Mouse (Mus musculus) adrenal gland, adult 2 months (tissue): ENCODE data around the gene Tpi1. TPM values are rescaled to one million over a fixed set of nuclear protein-coding genes. Genes with fewer than 3 reads are reported as not detected.
A peak's percentile ranks its signal among the peaks of the same experiment; 100 is the strongest.
"Not testable (repeated sequence)": the region's sequence is repeated elsewhere in the genome, so short reads cannot be mapped to it uniquely, and the experiment has no call there.

ENCODE experiments used
- DNase-seq: peaks from one replicate; pipeline ENCODE4 v3.0.0; 2021
- polyA plus RNA-seq: library from polyadenylated mRNA; depleted of rRNA; stranded (reverse); fragments of >200 nt; gene quantifications from 2 replicates; pipeline ENCODE4 v1.2.3, GENCODE M21; 2012
- total RNA-seq, 2 experiments: library from RNA; stranded (reverse); gene quantifications; 2 replicates each; pipeline ENCODE4 v1.2.3; 2021

Tpi1 gene
- total and polyA plus RNA-seq, 3 experiments, result 285 to 502 (median 385) TPM

DNA sequence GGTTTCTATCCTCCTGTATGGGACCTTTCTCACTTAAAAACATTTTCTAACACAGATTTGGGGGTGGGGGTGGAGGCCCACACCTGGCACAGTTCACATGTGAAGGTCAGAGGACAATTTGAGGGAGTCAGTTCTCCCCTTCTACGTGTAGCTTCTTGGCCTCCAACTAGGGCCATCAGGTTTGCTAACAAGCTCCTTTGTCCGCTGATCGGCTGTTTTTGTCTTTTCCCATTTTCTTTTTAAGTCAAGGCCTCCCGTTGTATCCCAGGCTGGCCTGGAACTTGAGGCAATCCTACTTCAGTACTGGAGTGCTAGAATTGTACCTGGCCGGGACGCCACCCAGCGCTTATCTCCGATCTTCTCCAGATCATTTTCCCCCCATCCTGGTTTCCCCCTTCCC is 17.6 kb upstream of the Tpi1 start:
- no peak for DNase-seq

DNA sequence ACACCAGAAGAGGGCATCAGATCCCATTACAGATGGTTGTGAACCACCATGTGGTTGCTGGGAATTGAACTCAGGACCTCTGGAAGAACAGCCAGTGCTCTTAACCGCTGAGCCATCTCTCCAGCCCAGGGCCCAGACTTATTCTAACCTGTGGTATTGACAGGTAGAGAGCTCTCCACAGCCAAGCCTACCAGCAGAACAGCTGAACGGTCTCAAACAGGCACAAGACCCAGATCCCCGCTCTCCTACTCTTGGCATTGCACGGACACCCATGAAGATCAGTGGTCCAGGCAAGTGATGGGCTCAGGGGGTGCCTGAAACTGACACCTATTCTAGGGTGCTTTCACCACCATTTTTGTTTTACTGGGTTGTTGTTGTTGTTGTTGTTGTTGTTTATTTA is 17.1 kb upstream of the Tpi1 start:
- DNase-seq, result not testable (repeated sequence)

DNA sequence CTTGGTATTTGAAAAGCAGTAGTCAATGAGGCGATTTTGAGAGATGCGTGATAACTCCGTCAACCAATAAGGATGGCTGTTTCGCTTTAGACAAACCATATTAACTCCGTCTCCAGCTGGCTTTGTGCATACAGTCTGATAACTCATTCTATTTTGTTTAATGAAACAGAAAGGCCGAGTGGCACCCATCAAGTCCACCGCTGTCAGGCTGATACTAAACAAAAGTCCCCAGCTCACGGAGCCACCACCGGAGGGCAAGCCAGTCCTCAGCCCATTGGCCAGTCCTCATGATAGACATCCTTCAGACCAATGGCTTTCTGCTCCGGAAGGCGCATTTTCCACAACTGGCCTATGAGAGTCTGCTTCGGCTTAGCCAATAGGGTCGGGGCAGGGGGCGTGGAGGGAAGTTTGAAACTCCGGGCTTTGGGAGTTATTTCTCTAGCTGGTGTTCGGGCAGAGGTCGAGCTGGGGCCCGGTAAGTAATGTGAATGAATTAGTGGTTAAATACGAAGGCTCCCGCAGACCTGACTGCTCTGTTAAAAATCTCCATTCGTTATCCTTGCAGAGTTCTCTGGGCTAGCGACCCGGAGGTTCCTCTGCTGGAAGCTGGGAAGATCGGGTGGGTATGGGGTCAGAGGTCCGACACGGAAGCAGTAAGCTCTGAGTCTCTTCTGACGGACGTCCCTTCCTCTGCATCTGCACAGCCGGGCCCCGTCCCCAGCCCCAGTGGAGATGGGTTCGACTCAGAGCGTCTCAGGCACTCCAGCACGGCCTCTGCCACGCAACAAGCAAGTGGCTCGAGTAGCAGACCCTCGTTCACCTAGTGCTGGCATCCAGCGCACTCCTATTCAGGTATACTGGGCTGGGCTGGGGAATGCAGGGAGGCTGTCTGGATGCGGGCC is 16.0 kb upstream of the Tpi1 start:
- peak; percentile 95 for DNase-seq

DNA sequence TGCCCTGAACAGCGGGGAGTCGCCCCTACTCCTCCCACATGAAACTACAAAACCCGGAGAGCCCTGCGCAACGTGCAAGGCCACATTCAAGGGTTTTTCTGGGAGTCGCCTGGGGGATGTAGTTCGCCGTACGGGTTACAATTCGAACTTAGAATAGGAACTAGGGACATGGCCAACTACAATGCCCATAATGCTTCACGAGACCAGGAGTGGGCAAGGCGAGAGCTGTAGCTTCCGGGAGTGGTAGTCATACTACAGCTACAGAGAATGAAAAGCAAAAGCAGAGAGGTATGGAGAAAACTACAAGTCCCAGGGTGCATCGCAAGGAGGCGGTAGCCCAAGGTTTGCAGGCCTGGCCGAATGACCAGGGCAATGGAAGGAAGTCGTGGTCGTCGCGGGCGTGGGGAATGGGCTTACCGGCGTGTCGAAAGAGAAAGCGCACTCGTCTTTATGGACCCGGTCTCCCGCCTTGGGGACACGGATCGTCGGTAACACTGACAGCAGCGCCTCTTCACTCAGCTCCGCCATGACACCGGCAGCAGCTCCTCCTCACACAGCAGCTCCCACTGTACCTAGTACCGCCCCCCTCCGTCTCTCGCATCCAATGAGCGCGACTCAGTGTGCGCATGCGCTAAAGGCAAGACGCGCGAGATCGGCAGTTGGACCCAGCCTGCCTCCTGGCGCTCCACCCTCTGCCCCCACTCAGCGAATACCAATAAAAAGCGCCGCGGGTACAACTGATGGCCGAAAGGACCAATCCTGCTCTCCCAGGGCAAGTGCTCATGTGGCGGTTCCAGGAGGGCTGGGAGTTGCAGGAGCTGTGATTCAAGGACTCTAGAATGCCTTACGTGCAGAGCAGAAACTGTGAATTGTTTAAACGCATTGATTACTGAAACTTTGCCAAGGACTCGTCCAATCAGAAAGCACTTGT is 15.0 kb upstream of the Tpi1 start, which contains the start of the genes Usp5 and Cdca3:
TSS of gene Usp5 (minus strand) at position 617 of the 931 bp plus-strand sequence.
TSS of gene Cdca3 (plus strand) at position 680 of the 931 bp plus-strand sequence.
- peak; percentile 100 for DNase-seq

DNA sequence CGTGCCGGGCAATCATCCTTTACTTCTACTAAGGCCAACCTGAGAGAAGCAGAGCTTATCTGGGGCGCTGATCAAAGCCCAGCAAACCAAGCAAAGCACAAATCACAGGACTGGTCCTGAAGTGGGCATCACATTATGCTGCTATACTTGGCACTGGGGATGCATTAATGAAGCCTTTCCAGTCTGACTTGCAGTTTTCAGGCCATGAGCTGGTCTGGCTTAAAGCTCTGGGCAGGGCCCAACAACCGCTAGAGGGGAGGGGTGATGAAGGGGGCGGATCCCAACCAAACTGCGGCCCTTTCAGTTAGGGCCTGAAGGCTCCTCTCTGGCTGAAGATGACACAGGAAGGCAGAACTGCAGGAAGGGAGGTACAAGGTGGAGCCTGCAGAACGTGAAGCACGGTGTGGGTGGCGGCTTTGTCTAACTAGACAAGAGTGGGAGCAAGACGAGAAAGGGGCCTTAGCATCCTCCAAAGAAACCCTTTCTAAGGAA is 14.1 kb upstream of the Tpi1 start:
- peak; percentile 80 for DNase-seq

DNA sequence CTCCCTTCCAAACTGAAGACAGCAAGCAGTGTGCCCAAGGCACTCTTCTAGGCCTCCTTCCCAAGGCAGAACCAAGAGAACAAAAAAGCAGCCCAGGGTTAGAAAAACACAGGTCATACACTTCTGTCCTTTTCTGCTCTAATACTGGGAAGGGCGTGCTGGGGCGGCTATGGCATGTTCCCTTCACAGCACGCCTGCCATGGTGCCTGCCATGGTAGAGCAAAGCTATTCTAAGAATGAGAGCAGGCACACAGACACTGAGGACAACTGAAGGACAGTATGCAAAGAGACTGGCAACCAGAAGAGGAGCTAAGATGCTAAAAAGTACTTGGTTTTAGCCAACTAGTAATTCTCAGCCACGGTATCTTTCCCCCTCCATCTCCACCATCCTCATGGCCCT is 8.0 kb upstream of the Tpi1 start:
- DNase-seq, result no peak

DNA sequence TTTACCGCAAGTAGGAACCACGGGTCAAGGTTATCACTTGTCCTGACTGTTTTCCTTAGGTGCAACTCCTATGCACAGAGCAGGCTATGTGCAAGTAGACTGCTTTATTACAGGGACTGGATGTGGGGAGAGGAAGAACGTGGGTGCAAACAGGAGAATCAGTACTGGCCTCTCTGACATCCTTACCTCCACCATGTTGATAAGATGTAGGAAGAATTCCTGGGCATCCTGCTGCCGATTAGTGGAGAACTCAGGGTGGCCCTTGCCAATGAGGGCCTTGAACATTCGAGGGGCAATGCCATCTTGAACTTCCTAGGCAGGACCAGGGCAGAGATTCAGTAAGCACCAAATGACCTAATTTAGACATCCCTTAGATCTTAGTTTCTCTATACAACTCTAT is 6.8 kb upstream of the Tpi1 start:
- DNase-seq, result no peak

DNA sequence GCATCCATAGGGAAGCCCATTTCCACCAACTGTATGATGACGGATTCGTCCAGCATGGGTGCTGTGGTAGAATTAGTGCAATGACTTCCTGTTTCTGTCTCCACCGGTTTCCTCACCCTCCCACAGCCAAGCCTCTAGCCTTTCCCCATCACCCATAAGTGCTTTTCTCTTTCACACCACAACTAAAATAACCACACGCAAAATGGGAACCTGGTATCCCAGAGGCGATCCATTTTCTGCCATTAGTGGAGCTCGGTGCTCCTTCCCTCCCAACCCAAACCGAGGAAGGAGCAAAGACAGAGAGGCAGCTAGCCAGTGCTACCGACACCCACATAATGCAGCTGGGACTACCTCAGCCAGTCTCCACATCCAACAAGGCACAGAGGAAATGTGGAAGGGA is 3.9 kb upstream of the Tpi1 start:
- no peak for DNase-seq

DNA sequence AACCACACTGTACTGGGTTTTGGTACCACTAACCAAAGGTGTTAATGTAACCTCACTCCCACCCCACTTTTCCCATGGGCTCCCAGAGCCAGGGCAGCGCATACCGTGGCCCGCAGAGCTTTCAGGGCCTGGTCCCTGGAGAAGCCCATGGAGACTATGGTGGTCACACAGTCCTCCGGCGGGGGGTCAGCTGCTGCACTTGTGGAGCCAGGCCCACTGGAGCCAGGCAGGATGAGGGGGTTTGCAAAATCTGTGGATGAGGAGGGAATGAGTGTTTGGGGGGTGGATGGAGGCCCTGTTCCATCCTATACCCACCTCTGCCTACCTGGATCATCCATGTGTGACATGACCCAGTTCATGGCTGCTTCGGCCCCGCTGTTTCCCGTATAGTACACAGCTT is 3.5 kb upstream of the Tpi1 start:
- no peak for DNase-seq

DNA sequence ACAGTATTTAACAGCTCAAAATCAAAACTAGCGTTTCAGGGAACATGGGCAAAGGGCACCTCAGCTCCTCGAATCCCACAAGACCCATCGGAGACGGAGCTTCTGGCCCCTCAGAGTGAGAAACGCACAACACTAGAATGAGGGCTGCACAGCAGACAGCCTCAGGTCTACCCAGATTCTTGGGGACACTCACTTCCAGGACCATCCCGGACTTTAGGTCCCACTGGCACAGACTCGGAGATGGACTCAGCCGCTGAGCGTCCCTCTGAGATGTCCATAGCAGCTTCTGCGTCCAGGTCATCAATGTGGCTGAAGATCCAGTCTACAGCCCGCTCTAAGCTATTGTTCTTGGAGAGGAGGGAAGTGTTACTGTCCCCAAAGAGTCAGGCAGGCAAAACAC is 3.0 kb upstream of the Tpi1 start:
- DNase-seq, result peak; percentile 0

DNA sequence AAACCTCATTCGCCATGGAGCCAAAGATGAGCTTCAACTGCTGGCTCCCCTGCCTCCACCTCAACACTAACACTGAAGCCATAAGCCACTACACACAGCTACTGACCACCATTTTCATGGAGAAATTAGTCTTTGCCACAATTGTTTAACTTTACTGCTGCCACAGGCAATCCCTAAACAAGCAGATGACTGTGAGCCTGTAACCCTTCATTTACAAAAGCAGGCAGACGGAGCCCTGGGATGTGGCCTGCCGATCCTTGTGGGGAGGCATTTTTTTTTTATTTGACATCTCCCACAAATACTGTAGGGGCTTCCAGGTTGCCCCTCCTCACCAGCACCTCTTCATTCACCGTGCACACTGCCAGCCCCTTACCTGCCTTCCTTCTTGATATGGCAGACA is 2.5 kb upstream of the Tpi1 start:
- DNase-seq, result peak; percentile 0

DNA sequence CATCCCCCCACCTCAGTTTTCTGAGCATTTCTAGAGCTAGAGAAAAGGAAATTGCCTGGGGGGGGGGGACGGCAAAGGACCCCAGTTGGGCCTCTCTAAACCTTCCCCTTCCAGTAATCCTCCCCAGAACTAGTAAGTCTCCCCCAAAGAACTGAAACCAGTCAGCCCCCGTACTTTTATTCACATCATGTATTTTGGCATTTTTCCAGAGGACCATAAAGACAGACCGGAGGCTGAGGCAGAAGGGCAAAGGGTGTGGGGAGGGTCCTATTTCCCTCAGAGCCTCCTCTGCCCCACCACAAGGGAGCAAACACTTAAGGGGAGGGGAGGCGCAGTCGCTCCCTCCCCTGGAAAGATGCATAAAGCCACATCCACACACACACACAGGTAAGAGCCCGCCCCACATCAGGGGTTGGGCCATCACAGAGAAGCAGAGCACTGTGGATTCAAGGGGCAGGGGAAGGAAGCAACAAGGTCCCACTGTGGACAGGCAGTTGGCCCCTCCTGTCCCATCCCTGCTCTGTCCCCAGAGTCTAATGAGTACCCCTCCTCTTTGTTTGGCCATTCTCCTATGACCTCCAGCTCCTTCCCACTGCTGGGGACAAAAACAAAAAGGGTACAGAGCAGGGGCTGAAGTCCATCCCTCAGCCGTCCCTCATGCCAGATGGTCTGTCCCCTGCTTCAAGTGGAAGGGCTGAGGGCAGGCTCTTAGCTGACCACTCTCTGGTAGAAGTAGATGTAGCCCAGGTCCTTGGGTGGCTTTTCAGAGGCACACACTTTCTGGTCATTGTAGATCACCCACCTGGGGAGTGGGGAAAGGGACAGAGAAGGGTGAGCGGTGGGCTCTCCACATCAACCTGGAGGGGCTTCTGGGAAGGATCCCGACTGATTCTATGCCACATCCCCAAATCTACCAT is 1.0 kb upstream of the Tpi1 start:
- DNase-seq, result no peak

DNA sequence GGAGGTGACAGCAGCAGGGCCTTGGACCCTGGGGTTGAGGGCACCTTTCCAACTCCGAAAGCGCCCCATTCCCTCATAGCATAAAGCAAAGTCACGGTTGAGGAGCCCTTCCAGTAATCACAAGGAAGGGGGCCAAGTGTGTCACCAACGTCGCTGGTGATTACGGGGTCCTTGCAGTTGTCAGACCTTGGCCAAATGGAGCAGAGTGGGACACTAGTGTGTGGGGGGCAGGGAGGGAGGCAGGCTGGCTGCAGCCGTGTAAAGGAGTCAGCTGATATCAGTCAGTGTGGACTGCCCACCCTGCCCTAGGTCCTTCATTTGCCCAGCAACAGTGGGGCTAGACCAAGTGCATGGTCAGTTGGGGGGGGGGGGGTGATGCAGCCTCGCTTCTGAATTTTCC is 352 bp upstream of the Tpi1 start:
- DNase-seq, result no peak

DNA sequence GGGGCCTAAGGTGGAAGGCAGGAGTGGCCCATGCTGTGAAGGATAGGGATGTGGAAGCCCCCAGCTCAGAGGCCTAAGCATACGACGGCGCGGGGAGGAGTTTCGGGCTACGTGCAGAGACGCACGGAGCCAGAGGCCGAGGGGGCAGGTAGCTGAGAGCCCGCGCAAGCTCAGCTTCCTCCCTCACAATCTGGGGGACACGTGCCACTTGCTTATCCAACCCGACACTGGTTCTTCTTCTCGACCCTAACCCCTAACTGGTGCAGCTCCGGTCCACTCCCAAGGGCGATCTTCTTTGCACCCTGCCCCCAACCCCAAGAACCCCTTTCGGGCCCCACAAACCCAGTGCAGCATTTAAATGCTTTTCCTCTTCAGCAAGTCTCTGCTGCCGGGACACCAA is 600 bp downstream of the Tpi1 start:
- DNase-seq, result peak; percentile 71

DNA sequence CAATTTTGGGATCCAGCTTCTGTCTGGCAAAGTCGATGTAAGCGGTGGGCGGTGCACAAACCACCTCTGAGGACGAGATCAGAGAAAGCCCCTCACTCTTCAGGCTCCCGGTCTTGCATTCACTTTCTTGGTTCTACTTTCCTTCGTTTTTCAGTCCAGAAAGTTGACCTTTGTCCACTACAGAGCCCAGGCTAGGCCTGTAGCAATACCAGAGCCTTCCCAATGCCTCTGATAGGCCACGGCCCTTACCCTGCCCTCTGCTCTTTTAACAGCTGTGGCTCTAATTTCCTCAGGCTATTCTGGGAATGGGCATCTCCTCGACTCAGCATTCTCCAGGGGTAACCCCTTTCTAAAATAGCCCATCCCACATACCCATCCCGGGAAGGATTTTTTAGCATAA is 1.2 kb downstream of the Tpi1 start:
- peak; percentile 36 for DNase-seq

DNA sequence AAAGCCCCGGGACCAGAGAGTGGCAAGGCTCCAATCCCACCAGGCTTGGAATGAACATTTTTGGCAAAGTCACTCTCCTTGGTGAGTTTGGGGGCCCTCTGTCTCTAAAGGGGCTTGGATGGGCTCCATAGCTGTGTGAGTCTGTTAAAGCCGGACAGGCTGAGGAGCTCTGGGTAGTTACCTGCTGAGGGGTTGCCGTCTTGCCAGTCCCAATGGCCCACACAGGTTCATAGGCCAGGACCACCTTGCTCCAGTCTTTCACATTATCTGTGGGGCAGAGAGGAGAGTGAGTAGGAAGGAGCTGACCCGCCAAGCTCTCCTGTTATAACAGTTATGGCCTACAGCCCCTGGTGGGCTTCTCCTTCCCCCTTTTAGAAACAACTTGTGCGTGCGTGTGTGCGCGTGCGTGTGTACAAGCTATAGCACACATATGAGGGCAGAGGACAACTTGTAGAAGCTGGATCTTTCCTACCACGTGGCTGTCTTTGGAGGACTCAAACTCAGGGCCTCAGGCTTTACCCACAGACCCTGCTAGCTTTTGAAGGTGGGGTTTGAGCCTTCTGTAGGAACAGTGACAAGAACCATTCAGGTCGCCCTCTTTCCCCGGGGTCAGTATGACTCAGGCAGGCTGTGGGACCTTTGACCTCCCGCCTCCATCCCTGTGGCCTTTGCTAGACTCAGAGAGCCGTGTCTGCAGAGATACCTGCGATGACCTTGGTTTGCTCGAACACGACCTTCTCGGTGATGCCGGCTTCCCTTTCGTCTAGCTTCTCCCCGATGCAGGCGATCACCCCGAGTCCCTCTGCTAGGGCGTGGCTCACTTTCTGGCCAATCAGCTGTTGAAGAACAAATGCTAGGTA is 2.2 kb downstream of the Tpi1 start:
- peak; percentile 31 for DNase-seq

DNA sequence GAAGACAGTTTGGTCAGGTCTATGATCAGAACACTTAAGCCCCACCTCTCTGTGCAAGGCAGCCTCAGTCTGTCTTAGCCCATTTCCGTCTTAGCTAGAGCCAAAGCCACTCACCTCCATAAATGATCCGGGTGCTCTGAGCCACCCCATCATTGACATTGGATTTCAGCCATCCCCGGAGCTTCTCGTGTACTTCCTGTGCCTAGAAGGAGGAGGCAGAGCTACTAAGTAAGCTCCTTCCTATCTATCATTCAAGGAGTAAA is 2.8 kb downstream of the Tpi1 start:
- DNase-seq, result no peak

DNA sequence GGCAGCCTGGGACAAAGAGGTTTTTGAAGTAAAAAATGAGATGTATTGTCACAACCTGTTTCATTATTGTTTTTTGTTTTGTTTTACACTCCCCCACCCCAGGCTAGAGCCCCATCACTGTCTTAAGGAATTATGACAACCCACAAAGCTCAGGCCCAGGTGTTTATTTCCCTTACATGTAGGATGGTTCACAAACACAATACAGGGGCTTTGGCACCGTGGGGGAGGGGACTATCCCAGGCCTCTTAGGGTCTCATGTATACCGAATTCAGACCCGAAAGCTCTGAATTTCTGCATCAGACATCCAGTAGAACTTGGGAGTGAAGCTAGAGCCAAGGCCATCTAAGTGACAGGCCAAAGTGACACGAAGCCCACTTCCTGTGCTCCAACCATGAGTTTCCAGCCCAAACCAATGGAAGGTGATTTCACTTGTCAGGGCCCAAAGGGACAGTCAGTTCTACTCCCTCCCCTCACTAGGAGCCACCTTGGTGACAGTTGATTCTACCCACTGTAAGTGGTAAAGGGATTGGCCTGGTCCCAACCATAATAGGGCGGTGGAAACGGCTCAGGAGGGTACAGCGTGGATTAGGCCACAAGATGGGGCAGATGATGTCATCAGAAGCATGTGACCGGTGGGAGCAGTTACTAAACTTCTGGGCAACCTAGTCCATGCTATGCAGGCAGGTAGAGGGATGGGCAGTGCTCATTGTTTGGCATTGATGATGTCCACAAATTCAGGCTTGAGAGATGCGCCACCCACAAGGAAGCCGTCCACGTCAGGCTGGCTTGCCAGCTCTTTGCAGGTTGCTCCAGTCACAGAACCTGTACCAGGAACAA is 3.3 kb downstream of the Tpi1 start:
- not testable (repeated sequence) for DNase-seq

DNA sequence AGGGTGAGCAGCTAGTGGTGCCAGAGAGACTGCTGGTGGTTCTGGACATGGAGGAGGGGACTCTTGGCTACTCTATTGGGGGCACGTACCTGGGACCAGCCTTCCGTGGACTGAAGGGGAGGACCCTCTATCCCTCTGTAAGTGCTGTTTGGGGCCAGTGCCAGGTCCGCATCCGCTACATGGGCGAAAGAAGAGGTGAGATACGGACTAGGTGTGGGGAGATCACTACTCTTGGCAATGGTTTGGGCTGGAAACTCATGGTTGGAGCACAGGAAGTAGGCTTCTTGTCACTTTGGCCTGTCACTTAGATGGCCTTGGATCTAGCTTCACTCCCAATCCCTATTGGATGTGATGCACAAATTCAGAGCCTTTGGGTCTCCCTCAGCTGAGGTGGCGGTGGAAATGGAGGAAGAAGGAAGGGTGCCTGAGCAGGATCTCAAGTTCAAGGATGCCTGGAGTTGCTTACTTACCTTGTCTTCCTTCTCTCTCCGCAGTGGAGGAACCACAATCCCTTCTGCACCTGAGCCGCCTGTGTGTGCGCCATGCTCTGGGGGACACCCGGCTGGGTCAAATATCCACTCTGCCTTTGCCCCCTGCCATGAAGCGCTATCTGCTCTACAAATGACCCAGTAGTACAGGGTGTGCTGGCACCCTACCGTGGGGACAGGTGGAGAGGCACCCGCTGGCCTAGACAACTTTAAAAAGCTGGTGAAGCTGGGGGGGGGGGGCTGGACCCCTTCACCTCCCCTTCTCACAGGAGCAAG is 4.1 kb downstream of the Tpi1 start:
- no peak for DNase-seq
